Mouse (Mus musculus): ENCODE measurements at regions not wholly inside any gene's neighbourhood (a gene's known extent, or its start where the extent isn't known, plus 50 kb on each side); places are given as distances from the start of the nearest gene placed in this dataset.

GRCm38 (mm10) chr5:126088251-126088914 lies 556.8 kb downstream of the Tmem132b start:
- TF ChIP-seq POLR2A (IDR thresholded peaks at IDR 0.05; ENCODE audit: low read depth, low read length), result no peak
- TF ChIP-seq CTCF (IDR thresholded peaks at IDR 0.05; ENCODE audit: extremely low read depth, insufficient read length, insufficient replicate concordance, low read depth, low read length), result no peak

All from small intestine, adult 2 months (tissue).